Mouse (Mus musculus) skeletal muscle tissue, postnatal 0 days (tissue): ENCODE results near the gene Ctnnd2. TPM values are rescaled to one million over a fixed set of nuclear protein-coding genes. Genes with fewer than 3 reads are reported as not detected.

ENCODE experiments used
- polyA plus RNA-seq: library from polyadenylated mRNA; unstranded; fragments of >200 nt; fragmentation: Nextera tagmentation; extraction: Ambion mirVana; gene quantifications from 2 replicates; pipeline ENCODE4 v1.2.1, GENCODE M21; 2015

The Ctnnd2 gene
- 0.13 and 0.23 TPM in 2 replicates for polyA plus RNA-seq

GRCm38 (mm10) chr15:30172391-30173281 lies at the start of gene Ctnnd2:
Ctnnd2 (plus strand) TSS chr15:30172593.

